Mouse (Mus musculus) kidney, embryonic 16.5 days (tissue): ENCODE data around the gene Uqcrh. TPM values are rescaled to one million over a fixed set of nuclear protein-coding genes. Genes with fewer than 3 reads are reported as not detected.

Source experiments
- ATAC-seq: fragments of 200-750 bp; cut with Nextera tagmentation; 2 replicates; pipeline ENCODE4 v1.8.0; 2017; ENCODE audit warnings: moderate TSS enrichment; ENCODE audit not compliant: low FRiP score, low TSS enrichment
- H3K27ac ChIP-seq: fragments of 300-500 bp; sonication (generic); 2 replicates; pipeline ENCODE4 v1.5.1; 2014; ENCODE audit warnings: low read length
- H3K27me3 ChIP-seq: fragments of 300-500 bp; sonication (generic); 2 replicates; pipeline ENCODE4 v1.6.1; 2014; ENCODE audit warnings: low read length, control low read depth, mixed read lengths; ENCODE audit not compliant: insufficient read depth
- H3K36me3 ChIP-seq: fragments of 300-500 bp; sonication (generic); 2 replicates; pipeline ENCODE4 v1.6.1; 2014; ENCODE audit warnings: low read length, control low read depth, mixed read lengths; ENCODE audit not compliant: insufficient read depth
- H3K4me1 ChIP-seq: fragments of 300-500 bp; sonication (generic); 2 replicates; pipeline ENCODE4 v1.6.1; 2014; ENCODE audit warnings: low read length, control low read depth, mixed read lengths; ENCODE audit not compliant: insufficient read depth
- H3K4me2 ChIP-seq: fragments of 300-500 bp; sonication (generic); replicated peaks from 2 replicates; pipeline ENCODE4 v1.6.1; 2014; ENCODE audit warnings: low read depth, low read length
- H3K4me3 ChIP-seq: fragments of 300-500 bp; sonication (generic); 2 replicates; pipeline ENCODE4 v1.5.1; 2014; ENCODE audit warnings: mild to moderate bottlenecking, low read length
- H3K9ac ChIP-seq: fragments of 300-500 bp; sonication (generic); replicated peaks from 2 replicates; pipeline ENCODE4 v1.6.1; 2014; ENCODE audit warnings: low read length
- H3K9me3 ChIP-seq: fragments of 300-500 bp; sonication (generic); 2 replicates; pipeline ENCODE4 v1.6.1; 2016; ENCODE audit warnings: low read length, control low read depth
- WGBS: fragments of 180-500 bp; shearing (Covaris S2); extraction: QIAGEN DNeasy Blood & Tissue Kit; methylation state at CpG from one replicate; pipeline ENCODE4 v1.1.7; 2014; 5-methylcytosine and 5-hydroxymethylcytosine counted together
- polyA plus RNA-seq: library from polyadenylated mRNA; unstranded; fragments of >200 nt; fragmentation: Nextera tagmentation; extraction: Ambion mirVana; gene quantifications from 2 replicates; pipeline ENCODE4 v1.2.1, GENCODE M21; 2015

The Uqcrh gene
- polyA plus RNA-seq, 1 experiment from 2014 or later, result 583 TPM

- no peaks in the 10 kb centered on the region for H3K9me3 ChIP-seq
- no peak overlapping the region for H3K27ac ChIP-seq
- H3K4me2 ChIP-seq, result no peak overlapping the region
- no peaks in the 10 kb centered on the region for H3K27me3 ChIP-seq
- no peaks in the 10 kb centered on the region for H3K4me1 ChIP-seq
- no peak for ATAC-seq
- peaks cover 24% of the 10 kb centered on the region for H3K36me3 ChIP-seq
- 85% methylated on average over 2 of the region's 2 CpGs for WGBS
- H3K9ac ChIP-seq, result no peak overlapping the region
- H3K4me3 ChIP-seq, result no peak overlapping the region
These were observed 34.4 kb downstream of the Uqcrh start for GRCm38 (mm10) chr4:116040466-116040865.

DNA sequence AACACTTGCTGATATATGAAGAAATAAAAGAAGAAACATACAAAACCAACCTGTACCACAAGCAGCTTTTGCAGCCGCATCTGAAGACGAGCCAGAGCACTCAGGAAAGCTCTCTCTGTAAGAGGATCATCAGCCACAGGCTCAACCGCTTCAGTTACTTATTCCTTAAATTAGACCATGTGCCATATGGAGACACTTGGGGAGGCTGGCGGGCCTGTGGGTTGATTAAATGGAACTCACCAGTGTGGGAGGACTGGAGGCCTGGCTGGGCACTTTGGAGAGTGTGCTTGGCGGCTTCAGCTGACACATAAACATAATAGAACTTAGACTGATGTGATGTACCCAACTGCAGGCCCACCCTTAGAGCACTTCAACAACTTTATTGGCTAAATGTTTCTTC lies 41.5 kb downstream of the Uqcrh start:
- Histone ChIP-seq H3K9ac (no peak overlapping the region), H3K27ac (no peak overlapping the region), H3K4me2 (no peak overlapping the region), H3K4me1 (no peaks in the 10 kb centered on the region), H3K9me3 (no peaks in the 10 kb centered on the region), H3K4me3 (no peak overlapping the region), H3K36me3 (peaks cover 13% of the 10 kb centered on the region), H3K27me3 (no peaks in the 10 kb centered on the region)
- WGBS, result 85% methylated on average over 5 of the region's 5 CpGs
- no peak for ATAC-seq

- 90% methylated on average over 9 of the region's 9 CpGs for WGBS
- H3K4me2 ChIP-seq, result no peak overlapping the region
- ATAC-seq, result no peak
- no peaks in the 10 kb centered on the region for H3K27me3 ChIP-seq
- H3K9me3 ChIP-seq, result no peaks in the 10 kb centered on the region
- H3K36me3 ChIP-seq, result peaks cover 13% of the 10 kb centered on the region
- H3K4me1 ChIP-seq, result no peaks in the 10 kb centered on the region
- no peak overlapping the region for H3K4me3 ChIP-seq
- H3K9ac ChIP-seq, result no peak overlapping the region
- no peak overlapping the region for H3K27ac ChIP-seq
These were observed 42.0 kb downstream of the Uqcrh start for GRCm38 (mm10) chr4:116032906-116033305.

DNA sequence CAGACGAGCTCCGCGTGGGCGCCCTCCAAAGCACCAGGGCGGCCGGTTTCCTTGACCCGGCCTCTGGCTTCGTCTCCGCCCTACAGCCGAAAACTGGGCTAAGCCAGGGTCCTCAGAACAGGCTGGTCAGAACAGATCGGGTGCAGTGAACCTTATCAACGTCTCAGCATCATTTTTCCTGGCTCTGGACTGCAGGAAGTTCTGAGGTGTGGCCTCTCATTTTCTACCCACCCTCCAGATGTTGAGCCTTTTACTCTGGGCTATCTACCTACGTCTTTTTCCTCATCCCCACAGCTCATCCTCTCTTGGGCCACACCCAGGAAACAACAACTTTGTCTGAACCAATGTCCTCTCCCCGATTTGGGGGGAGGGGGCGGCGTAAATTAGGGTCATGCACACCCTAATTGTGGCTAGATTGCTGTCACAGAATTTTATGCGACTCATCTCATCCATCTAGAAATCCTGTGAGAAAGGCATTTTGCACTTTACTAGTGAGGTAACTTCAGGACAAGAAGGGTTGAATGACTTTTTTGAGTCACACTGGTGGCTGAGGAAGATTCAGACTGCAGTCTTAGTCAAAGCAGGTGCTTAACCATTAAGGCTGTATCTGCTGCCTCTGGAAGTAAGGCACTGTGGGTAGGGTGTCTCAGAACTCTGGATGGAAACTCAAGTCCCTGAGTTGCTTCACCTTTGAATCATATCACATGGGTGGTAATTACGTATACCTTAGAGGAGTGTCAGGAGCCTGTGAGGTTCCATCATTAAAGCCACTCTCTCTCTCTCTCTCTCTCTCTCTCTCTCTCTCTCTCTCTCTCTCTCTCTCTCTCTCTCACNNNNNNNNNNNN lies 56.7 kb downstream of the Uqcrh start, which contains the start of gene Faah:
Gene Faah (minus strand): TSS at position 25 of the 845 bp plus-strand sequence.
- peak within 1 kb of the TSS; percentile 75 for H3K9ac ChIP-seq
- ATAC-seq, result peak; percentile 77; the same call in 1 of the 2 replicates
- 6% methylated on average over 18 of the region's 18 CpGs for WGBS
- peak within 1 kb of the TSS; percentile 71 for H3K4me3 ChIP-seq
- peak within 1 kb of the TSS; percentile 48 for H3K27ac ChIP-seq
- peaks cover 16% of the 10 kb centered on the region for H3K4me1 ChIP-seq
- H3K27me3 ChIP-seq, result peaks cover 54% of the 10 kb centered on the region
- H3K36me3 ChIP-seq, result no peaks in the 10 kb centered on the region
- peak within 1 kb of the TSS; percentile 98 for H3K4me2 ChIP-seq
- H3K9me3 ChIP-seq, result no peaks in the 10 kb centered on the region

DNA sequence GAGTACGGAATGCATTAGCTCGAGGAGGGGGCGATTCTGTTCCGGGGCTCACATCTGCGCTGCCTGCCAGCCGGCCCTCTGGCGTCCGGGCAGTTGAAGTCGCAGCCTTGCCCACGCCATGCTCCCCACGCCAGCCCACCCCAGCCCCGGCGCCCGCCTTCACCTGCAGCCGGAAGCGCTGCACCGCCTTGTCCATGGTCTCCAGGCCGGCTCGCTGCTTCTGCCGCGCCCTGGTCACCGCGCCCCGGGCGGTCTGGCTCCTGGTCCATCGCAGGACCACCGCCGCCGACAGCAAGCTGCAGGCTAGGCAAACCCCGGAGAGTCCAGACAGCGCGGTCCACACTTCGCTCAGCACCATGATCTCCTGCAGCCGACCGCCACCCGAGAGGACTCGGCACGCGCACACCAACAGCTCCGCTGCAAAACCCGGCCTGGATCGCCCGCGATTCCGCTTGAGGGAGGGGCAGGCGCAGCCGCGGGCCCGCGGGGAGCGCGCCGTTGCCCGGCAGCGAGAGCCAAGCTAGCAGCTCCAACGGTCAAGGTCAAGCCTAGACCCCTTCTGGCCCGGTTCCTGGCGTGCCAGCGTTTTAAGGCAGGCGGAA lies 57.5 kb downstream of the Uqcrh start:
- H3K9me3 ChIP-seq, result no peaks in the 10 kb centered on the region
- no peaks in the 10 kb centered on the region for H3K36me3 ChIP-seq
- peak; percentile 95 for ATAC-seq
- peaks cover 55% of the 10 kb centered on the region for H3K27me3 ChIP-seq
- WGBS, result under 1% methylated on average over 60 of the region's 60 CpGs
- H3K4me3 ChIP-seq, result peak overlapping the region; percentile 71
- H3K4me2 ChIP-seq, result peak overlapping the region; percentile 98
- H3K4me1 ChIP-seq, result peaks cover 16% of the 10 kb centered on the region
- peak overlapping the region; percentile 48 for H3K27ac ChIP-seq
- H3K9ac ChIP-seq, result peak overlapping the region; percentile 75

Other genes with a start within 250 kb of the Uqcrh start
- gene Mob3c, start 247.0 kb downstream of the Uqcrh start, polyA plus RNA-seq, result 11.8 and 15.2 TPM in 2 replicates
- gene Mknk1, start 235.9 kb downstream of the Uqcrh start, polyA plus RNA-seq, result 29.9 and 31.0 TPM in 2 replicates
- gene Kncn, start 190.7 kb downstream of the Uqcrh start, polyA plus RNA-seq, result 0.07 TPM in 1 of 2 replicates, not detected in the other
- gene 6430628N08Rik, start 184.4 kb downstream of the Uqcrh start, polyA plus RNA-seq, result 0.10 TPM in 1 of 2 replicates, not detected in the other
- gene Dmbx1, start 135.1 kb downstream of the Uqcrh start, polyA plus RNA-seq, result not detected in 2 replicates
- gene Faah, start 57.1 kb downstream of the Uqcrh start, polyA plus RNA-seq, result 13.7 and 15.3 TPM in 2 replicates
- gene Nsun4, start 21.2 kb downstream of the Uqcrh start, polyA plus RNA-seq, result 21.2 and 22.8 TPM in 2 replicates
- 87.9 and 88.0 TPM in 2 replicates for gene Lrrc41, start 198 bp upstream of the Uqcrh start, polyA plus RNA-seq
- gene Rad54l, start 48.6 kb upstream of the Uqcrh start, polyA plus RNA-seq, result 34.7 and 35.6 TPM in 2 replicates
- 59.2 and 65.5 TPM in 2 replicates for gene Pomgnt1, start 48.8 kb upstream of the Uqcrh start, polyA plus RNA-seq
- gene Lurap1, start 76.3 kb upstream of the Uqcrh start, polyA plus RNA-seq, result 3.8 and 3.9 TPM in 2 replicates
- gene Tspan1, start 92.5 kb upstream of the Uqcrh start, polyA plus RNA-seq, result 2.8 and 4.8 TPM in 2 replicates
- gene 1700042G07Rik, start 98.3 kb upstream of the Uqcrh start, polyA plus RNA-seq, result not detected in 2 replicates
- not detected in 2 replicates for gene Gm49337, start 98.3 kb upstream of the Uqcrh start, polyA plus RNA-seq
- gene Pik3r3, start 146.5 kb upstream of the Uqcrh start, polyA plus RNA-seq, result 21.9 and 22.2 TPM in 2 replicates